Mouse (Mus musculus) heart, embryonic 13.5 days (tissue): Measurements from ENCODE around the gene Zfp948. TPM values are rescaled to one million over a fixed set of nuclear protein-coding genes. Genes with fewer than 3 reads are reported as not detected.

Source experiments
- polyA plus RNA-seq: library from polyadenylated mRNA; unstranded; fragments of >200 nt; fragmentation: Nextera tagmentation; extraction: Ambion mirVana; gene quantifications from 2 replicates; pipeline ENCODE4 v1.2.1, GENCODE M21; 2015

The Zfp948 gene
- polyA plus RNA-seq, 1 experiment from 2014 or later, result 13.0 TPM

Other genes with a start within 250 kb of the Zfp948 start
- 1.8 TPM in 2 replicates for gene Zfp677, start 183.3 kb upstream of the Zfp948 start, polyA plus RNA-seq
- gene Zfp54, start 143.8 kb upstream of the Zfp948 start, polyA plus RNA-seq, result 3.1 and 3.4 TPM in 2 replicates
- gene Zfp51, start 116.6 kb upstream of the Zfp948 start, polyA plus RNA-seq, result 10.1 and 10.5 TPM in 2 replicates
- 5.7 and 6.2 TPM in 2 replicates for gene Zfp53, start 78.0 kb upstream of the Zfp948 start, polyA plus RNA-seq
- 2.7 and 3.3 TPM in 2 replicates for gene Zfp52, start 31.5 kb upstream of the Zfp948 start, polyA plus RNA-seq
- 2.2 and 2.7 TPM in 2 replicates for gene Zfp983, start 83.6 kb downstream of the Zfp948 start, polyA plus RNA-seq
- gene Gm10226, start 124.9 kb downstream of the Zfp948 start, polyA plus RNA-seq, result 2.3 and 4.2 TPM in 2 replicates
- gene Zfp760, start 140.7 kb downstream of the Zfp948 start, polyA plus RNA-seq, result 6.4 and 6.5 TPM in 2 replicates
- 4.0 TPM in 2 replicates for gene Zfp229, start 163.8 kb downstream of the Zfp948 start, polyA plus RNA-seq